25 mouse cellular contexts compared by ENCODE assay signal in the genomic region with DNA sequence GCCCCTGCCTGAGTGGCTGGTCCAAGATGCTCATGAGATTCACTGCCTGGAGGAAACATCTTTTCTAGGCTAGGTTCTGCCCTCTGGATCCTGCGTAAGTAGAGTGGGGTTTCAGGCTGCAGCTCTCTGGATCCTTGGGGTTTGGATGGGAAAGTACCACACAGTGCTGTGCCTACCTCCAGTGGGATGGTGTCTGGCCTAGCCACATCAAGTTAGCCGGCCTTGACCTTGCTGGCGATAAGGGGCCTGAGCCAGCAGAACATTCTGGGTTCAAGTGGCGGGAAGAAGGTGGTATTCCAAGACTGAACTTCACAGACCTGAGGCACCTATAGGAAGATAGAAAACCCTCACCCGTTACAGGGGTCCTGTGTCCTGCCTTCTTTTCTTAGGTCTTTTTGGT. TPM values are rescaled to one million over a fixed set of nuclear protein-coding genes. Genes with fewer than 3 reads are reported as not detected.
A peak's percentile ranks its signal among the peaks of the same experiment; 100 is the strongest.
DNase-seq lines count a peak whose midpoint lies in the region; ATAC-seq and TF ChIP-seq lines count a peak whose summit lies in the region.
"Had no signal": no experiment of that assay in that cellular context is flagged by ENCODE, and none has a peak within 500 bp of the region (broad histone marks: within the 10 kb centered on the region; RNA-seq: fewer than 3 reads in every experiment).

No protein-coding gene starts in this region.

- no peak for DNase-seq in forebrain, postnatal 0 days
- DNase-seq in midbrain, embryonic 14.5 days: no peak
- DNase-seq: adrenal gland, adult 2 months; cerebellum, postnatal 10 days; gastrocnemius, postnatal 14 days; heart, adult 18-20 months; heart, postnatal 14 days; kidney, adult 2 months; kidney, postnatal 10 days; liver, postnatal 0 days; thymus, postnatal 25 days had no signal

- TF ChIP-seq POLR2A in olfactory bulb, adult 2 months (IDR thresholded peaks at IDR 0.05; ENCODE audit: insufficient read depth, low read depth, low read length): no peak

- no peak overlapping the region for H3K4me3 ChIP-seq in forebrain, embryonic 13.5 days
- no peak overlapping the region for H3K4me3 ChIP-seq in forebrain, postnatal 0 days (ENCODE audit: low read depth, low read length)
- no peak overlapping the region for H3K4me3 ChIP-seq in intestine, embryonic 15.5 days (replicated peaks)
- H3K4me3 ChIP-seq in intestine, postnatal 0 days (ENCODE audit: low read depth, low read length): no peak overlapping the region
- H3K4me3 ChIP-seq in midbrain, embryonic 14.5 days (replicated peaks; ENCODE audit: low read depth, low read length): no peak overlapping the region
- H3K4me3 ChIP-seq in midbrain, embryonic 16.5 days (ENCODE audit: low read depth, low read length): no peak overlapping the region
- no peak overlapping the region for H3K4me3 ChIP-seq in olfactory bulb, adult 2 months (ENCODE audit: insufficient read depth, low read depth, low read length)
- H3K4me3 ChIP-seq in kidney, embryonic 15.5 days (replicated peaks): no peak overlapping the region
- H3K4me3 ChIP-seq: embryonic facial prominence, embryonic 12.5 days; heart, embryonic 13.5 days; limb, embryonic 12.5 days; stomach, embryonic 15.5 days had no signal

- H3K9ac ChIP-seq in forebrain, embryonic 13.5 days: no peak overlapping the region; the same call in 1 of the 2 replicates
- H3K9ac ChIP-seq in forebrain, postnatal 0 days: no peak overlapping the region
- H3K9ac ChIP-seq in intestine, embryonic 15.5 days: no peak overlapping the region
- H3K9ac ChIP-seq in intestine, postnatal 0 days (ENCODE audit: low read depth, low read length): no peak overlapping the region
- H3K9ac ChIP-seq in midbrain, embryonic 14.5 days (replicated peaks; ENCODE audit: low read length): no peak overlapping the region
- H3K9ac ChIP-seq in midbrain, embryonic 16.5 days (ENCODE audit: low read depth, low read length): no peak overlapping the region
- H3K9ac ChIP-seq in kidney, embryonic 15.5 days: no peak overlapping the region
- H3K9ac ChIP-seq: embryonic facial prominence, embryonic 12.5 days; limb, embryonic 12.5 days; liver, postnatal 0 days; stomach, embryonic 15.5 days had no signal

- no peak for TF ChIP-seq CTCF in forebrain, postnatal 0 days (IDR thresholded peaks at IDR 0.05; ENCODE audit: low read depth)
- no peak for TF ChIP-seq CTCF in intestine, postnatal 0 days (IDR thresholded peaks at IDR 0.05; ENCODE audit: low read depth)
- no peak for TF ChIP-seq CTCF in olfactory bulb, adult 2 months (IDR thresholded peaks at IDR 0.05; ENCODE audit: insufficient read depth, low read depth, low read length)

- peak overlapping the region; percentile 37 for H3K27ac ChIP-seq in forebrain, embryonic 13.5 days
- H3K27ac ChIP-seq in forebrain, postnatal 0 days (ENCODE audit: low read depth, low read length): no peak overlapping the region
- H3K27ac ChIP-seq in intestine, embryonic 15.5 days: 0 out of 2 replicates have a peak overlapping the region, but pooled peaks have one; percentile 14
- no peak overlapping the region for H3K27ac ChIP-seq in intestine, postnatal 0 days (ENCODE audit: low read depth, low read length)
- H3K27ac ChIP-seq in midbrain, embryonic 14.5 days (replicated peaks; ENCODE audit: low read depth, low read length): 0 out of 2 replicates have a peak overlapping the region, but pooled peaks have one; percentile 5
- no peak overlapping the region; the same call in 1 of the 2 replicates for H3K27ac ChIP-seq in midbrain, embryonic 16.5 days (ENCODE audit: low read length)
- H3K27ac ChIP-seq in olfactory bulb, adult 2 months (ENCODE audit: insufficient read depth, low read depth, low read length): peak overlapping the region; percentile 3; the same call in 1 of the 2 replicates
- no peak overlapping the region for H3K27ac ChIP-seq in kidney, embryonic 15.5 days
- H3K27ac ChIP-seq: heart, embryonic 13.5 days; limb, embryonic 12.5 days; stomach, embryonic 15.5 days had no signal

- H3K9me3 ChIP-seq in forebrain, embryonic 13.5 days (replicated peaks): no peaks in the 10 kb centered on the region
- H3K9me3 ChIP-seq in forebrain, postnatal 0 days (ENCODE audit: low read length): no peaks in the 10 kb centered on the region
- no peaks in the 10 kb centered on the region for H3K9me3 ChIP-seq in intestine, embryonic 15.5 days
- H3K9me3 ChIP-seq in intestine, postnatal 0 days (ENCODE audit: control insufficient read depth): no peaks in the 10 kb centered on the region
- no peaks in the 10 kb centered on the region for H3K9me3 ChIP-seq in midbrain, embryonic 14.5 days (ENCODE audit: control insufficient read depth, low read length)
- H3K9me3 ChIP-seq in midbrain, embryonic 16.5 days (replicated peaks; ENCODE audit: control insufficient read depth, low read length, poor library complexity, severe bottlenecking): no peaks in the 10 kb centered on the region
- no peaks in the 10 kb centered on the region for H3K9me3 ChIP-seq in kidney, embryonic 15.5 days (replicated peaks)
- H3K9me3 ChIP-seq: embryonic facial prominence, embryonic 12.5 days; heart, embryonic 13.5 days; limb, embryonic 12.5 days; stomach, embryonic 15.5 days had no signal

- ATAC-seq in forebrain, embryonic 13.5 days: no peak
- ATAC-seq in forebrain, postnatal 0 days: no peak
- ATAC-seq in intestine, embryonic 15.5 days: no peak
- ATAC-seq in intestine, postnatal 0 days: no peak
- ATAC-seq in midbrain, embryonic 14.5 days (ENCODE audit: low FRiP score, low TSS enrichment): no peak
- no peak for ATAC-seq in midbrain, embryonic 16.5 days
- ATAC-seq in kidney, embryonic 15.5 days (replicated peaks; ENCODE audit: low FRiP score): no peak
- ATAC-seq: forebrain, embryonic 14.5 days; lung, postnatal 0 days had no signal

- H3K4me2 ChIP-seq in forebrain, embryonic 13.5 days: no peak overlapping the region
- H3K4me2 ChIP-seq in forebrain, postnatal 0 days (ENCODE audit: low read depth): no peak overlapping the region
- no peak overlapping the region for H3K4me2 ChIP-seq in intestine, embryonic 15.5 days (replicated peaks)
- H3K4me2 ChIP-seq in intestine, postnatal 0 days (replicated peaks; ENCODE audit: low read depth): no peak overlapping the region
- H3K4me2 ChIP-seq in midbrain, embryonic 14.5 days (ENCODE audit: low read length): no peak overlapping the region
- H3K4me2 ChIP-seq in midbrain, embryonic 16.5 days (ENCODE audit: low read length): no peak overlapping the region
- no peak overlapping the region for H3K4me2 ChIP-seq in kidney, embryonic 15.5 days
- H3K4me2 ChIP-seq: embryonic facial prominence, embryonic 12.5 days; heart, embryonic 13.5 days; liver, embryonic 11.5 days; stomach, embryonic 15.5 days had no signal

- peaks cover 27% of the 10 kb centered on the region for H3K4me1 ChIP-seq in forebrain, embryonic 13.5 days
- peaks cover 13% of the 10 kb centered on the region for H3K4me1 ChIP-seq in forebrain, postnatal 0 days (ENCODE audit: insufficient read depth)
- H3K4me1 ChIP-seq in intestine, embryonic 15.5 days (replicated peaks): peaks cover 49% of the 10 kb centered on the region
- peaks cover 2% of the 10 kb centered on the region for H3K4me1 ChIP-seq in intestine, postnatal 0 days (replicated peaks; ENCODE audit: control insufficient read depth, insufficient read depth, low read length)
- peaks cover 20% of the 10 kb centered on the region for H3K4me1 ChIP-seq in midbrain, embryonic 14.5 days (ENCODE audit: control insufficient read depth, insufficient read depth, low read length)
- H3K4me1 ChIP-seq in midbrain, embryonic 16.5 days (ENCODE audit: control insufficient read depth, insufficient read depth, low read length): peaks cover 22% of the 10 kb centered on the region
- peaks cover 27% of the 10 kb centered on the region for H3K4me1 ChIP-seq in olfactory bulb, adult 2 months (ENCODE audit: control insufficient read depth, insufficient read depth, low read length)
- H3K4me1 ChIP-seq in kidney, embryonic 15.5 days: peaks cover 65% of the 10 kb centered on the region

- peaks cover 48% of the 10 kb centered on the region for H3K36me3 ChIP-seq in forebrain, embryonic 13.5 days (ENCODE audit: poor library complexity, severe bottlenecking)
- peaks cover 20% of the 10 kb centered on the region; the same call in 1 of the 2 replicates for H3K36me3 ChIP-seq in forebrain, postnatal 0 days (ENCODE audit: insufficient read depth)
- no peaks in the 10 kb centered on the region for H3K36me3 ChIP-seq in intestine, embryonic 15.5 days
- H3K36me3 ChIP-seq in intestine, postnatal 0 days (ENCODE audit: control insufficient read depth, insufficient read depth): 0 out of 2 replicates have a peak, but pooled peaks cover 10% of the 10 kb centered on the region
- peaks cover 48% of the 10 kb centered on the region for H3K36me3 ChIP-seq in midbrain, embryonic 14.5 days (ENCODE audit: control insufficient read depth, insufficient read depth, low read length)
- H3K36me3 ChIP-seq in midbrain, embryonic 16.5 days (ENCODE audit: control insufficient read depth, insufficient read depth, low read length): no peaks in the 10 kb centered on the region
- H3K36me3 ChIP-seq in kidney, embryonic 15.5 days: peaks cover 2% of the 10 kb centered on the region; the same call in 1 of the 2 replicates
- H3K36me3 ChIP-seq: embryonic facial prominence, embryonic 12.5 days; stomach, embryonic 15.5 days had no signal

- no peaks in the 10 kb centered on the region for H3K27me3 ChIP-seq in forebrain, embryonic 13.5 days
- H3K27me3 ChIP-seq in forebrain, postnatal 0 days (ENCODE audit: insufficient read depth, low read length): no peaks in the 10 kb centered on the region
- H3K27me3 ChIP-seq in intestine, embryonic 15.5 days (replicated peaks): no peaks in the 10 kb centered on the region
- no peaks in the 10 kb centered on the region for H3K27me3 ChIP-seq in intestine, postnatal 0 days (replicated peaks; ENCODE audit: control insufficient read depth, insufficient read depth, low read length)
- no peaks in the 10 kb centered on the region for H3K27me3 ChIP-seq in midbrain, embryonic 14.5 days (ENCODE audit: control insufficient read depth, insufficient read depth, low read length)
- H3K27me3 ChIP-seq in midbrain, embryonic 16.5 days (ENCODE audit: control insufficient read depth, insufficient read depth, low read depth, low read length): no peaks in the 10 kb centered on the region
- H3K27me3 ChIP-seq in kidney, embryonic 15.5 days: peaks cover 28% of the 10 kb centered on the region

- 90% methylated on average over 5 of the region's 5 CpGs for WGBS in forebrain, embryonic 13.5 days
- 93% methylated on average over 5 of the region's 5 CpGs for WGBS in forebrain, postnatal 0 days
- 85% methylated on average over 5 of the region's 5 CpGs for WGBS in intestine, embryonic 15.5 days
- 91% methylated on average over 5 of the region's 5 CpGs for WGBS in intestine, postnatal 0 days
- 91% methylated on average over 5 of the region's 5 CpGs for WGBS in midbrain, embryonic 14.5 days
- WGBS in midbrain, embryonic 16.5 days: 94% methylated on average over 5 of the region's 5 CpGs
- WGBS in olfactory bulb, adult 2 months: 81% methylated on average over 5 of the region's 5 CpGs
- WGBS in kidney, embryonic 15.5 days: 90% methylated on average over 5 of the region's 5 CpGs

RNA-seq across cellular contexts. Expression of a gene that starts 4.7 kb away (rescaled TPM):
- polyA plus RNA-seq in forebrain, embryonic 13.5 days (2015; fragmentation: Nextera tagmentation; extraction: Ambion mirVana): 2,311 and 2,462 TPM in 2 replicates
- 1,430 and 1,456 TPM in 2 replicates for total RNA-seq in forebrain, postnatal 0 days (2014; rRNA removed)
- polyA plus RNA-seq in forebrain, postnatal 0 days (2015; fragmentation: Nextera tagmentation; extraction: Ambion mirVana): 1,561 and 1,650 TPM in 2 replicates
- 765 and 774 TPM in 2 replicates for polyA plus RNA-seq in intestine, embryonic 15.5 days (2015; fragmentation: Nextera tagmentation; extraction: Ambion mirVana)
- polyA plus RNA-seq in intestine, postnatal 0 days (2015; fragmentation: Nextera tagmentation; extraction: Ambion mirVana): 628 and 645 TPM in 2 replicates
- polyA plus RNA-seq in midbrain, embryonic 14.5 days (2014; fragmentation: Nextera tagmentation; extraction: Ambion mirVana): 1,414 and 1,526 TPM in 2 replicates
- polyA plus RNA-seq in midbrain, embryonic 16.5 days (2015; fragmentation: Nextera tagmentation; extraction: Ambion mirVana): 1,397 and 1,482 TPM in 2 replicates
- polyA plus RNA-seq in olfactory bulb, adult 2 months (2012; ENCODE audit: insufficient read depth, insufficient read length, low replicate concordance, missing spikeins): 210 and 316 TPM in 2 replicates
- polyA plus RNA-seq in kidney, embryonic 15.5 days (2015; fragmentation: Nextera tagmentation; extraction: Ambion mirVana): 126 and 154 TPM in 2 replicates
- total RNA-seq: MEL had no signal

RNA-seq across cellular contexts. Expression of a gene that starts 10.5 kb away (rescaled TPM):
- 10.7 and 12.2 TPM in 2 replicates for polyA plus RNA-seq in forebrain, embryonic 13.5 days (2015; fragmentation: Nextera tagmentation; extraction: Ambion mirVana)
- 15.9 and 19.6 TPM in 2 replicates for total RNA-seq in forebrain, postnatal 0 days (2014; rRNA removed)
- polyA plus RNA-seq in forebrain, postnatal 0 days (2015; fragmentation: Nextera tagmentation; extraction: Ambion mirVana): 8.8 and 10.9 TPM in 2 replicates
- polyA plus RNA-seq in intestine, embryonic 15.5 days (2015; fragmentation: Nextera tagmentation; extraction: Ambion mirVana): 12.6 and 16.4 TPM in 2 replicates
- polyA plus RNA-seq in intestine, postnatal 0 days (2015; fragmentation: Nextera tagmentation; extraction: Ambion mirVana): 5.6 TPM in 2 replicates
- 7.0 and 8.0 TPM in 2 replicates for polyA plus RNA-seq in midbrain, embryonic 14.5 days (2014; fragmentation: Nextera tagmentation; extraction: Ambion mirVana)
- polyA plus RNA-seq in midbrain, embryonic 16.5 days (2015; fragmentation: Nextera tagmentation; extraction: Ambion mirVana): 9.8 and 10.4 TPM in 2 replicates
- polyA plus RNA-seq in olfactory bulb, adult 2 months (2012; ENCODE audit: insufficient read depth, insufficient read length, low replicate concordance, missing spikeins): not detected in 2 replicates
- polyA plus RNA-seq in kidney, embryonic 15.5 days (2015; fragmentation: Nextera tagmentation; extraction: Ambion mirVana): 10.7 and 12.8 TPM in 2 replicates

RNA-seq across cellular contexts. Expression of a gene that starts 45.6 kb away (rescaled TPM):
- 62.1 and 62.8 TPM in 2 replicates for polyA plus RNA-seq in forebrain, embryonic 13.5 days (2015; fragmentation: Nextera tagmentation; extraction: Ambion mirVana)
- total RNA-seq in forebrain, postnatal 0 days (2014; rRNA removed): 50.6 and 54.2 TPM in 2 replicates
- 60.7 and 71.2 TPM in 2 replicates for polyA plus RNA-seq in forebrain, postnatal 0 days (2015; fragmentation: Nextera tagmentation; extraction: Ambion mirVana)
- polyA plus RNA-seq in intestine, embryonic 15.5 days (2015; fragmentation: Nextera tagmentation; extraction: Ambion mirVana): 46.7 and 48.7 TPM in 2 replicates
- 29.6 and 32.1 TPM in 2 replicates for polyA plus RNA-seq in intestine, postnatal 0 days (2015; fragmentation: Nextera tagmentation; extraction: Ambion mirVana)
- 67.3 and 72.9 TPM in 2 replicates for polyA plus RNA-seq in midbrain, embryonic 14.5 days (2014; fragmentation: Nextera tagmentation; extraction: Ambion mirVana)
- polyA plus RNA-seq in midbrain, embryonic 16.5 days (2015; fragmentation: Nextera tagmentation; extraction: Ambion mirVana): 70.4 and 71.8 TPM in 2 replicates
- polyA plus RNA-seq in olfactory bulb, adult 2 months (2012; ENCODE audit: insufficient read depth, insufficient read length, low replicate concordance, missing spikeins): not detected in 2 replicates
- polyA plus RNA-seq in kidney, embryonic 15.5 days (2015; fragmentation: Nextera tagmentation; extraction: Ambion mirVana): 51.4 and 53.6 TPM in 2 replicates

RNA-seq across cellular contexts. Expression of a gene that starts 45.6 kb away (rescaled TPM):
- polyA plus RNA-seq in forebrain, embryonic 13.5 days (2015; fragmentation: Nextera tagmentation; extraction: Ambion mirVana): 52.6 and 56.2 TPM in 2 replicates
- total RNA-seq in forebrain, postnatal 0 days (2014; rRNA removed): 27.8 and 30.1 TPM in 2 replicates
- polyA plus RNA-seq in forebrain, postnatal 0 days (2015; fragmentation: Nextera tagmentation; extraction: Ambion mirVana): 52.7 and 59.8 TPM in 2 replicates
- polyA plus RNA-seq in intestine, embryonic 15.5 days (2015; fragmentation: Nextera tagmentation; extraction: Ambion mirVana): 50.1 and 51.8 TPM in 2 replicates
- polyA plus RNA-seq in intestine, postnatal 0 days (2015; fragmentation: Nextera tagmentation; extraction: Ambion mirVana): 42.6 and 44.8 TPM in 2 replicates
- 57.6 and 66.0 TPM in 2 replicates for polyA plus RNA-seq in midbrain, embryonic 14.5 days (2014; fragmentation: Nextera tagmentation; extraction: Ambion mirVana)
- polyA plus RNA-seq in midbrain, embryonic 16.5 days (2015; fragmentation: Nextera tagmentation; extraction: Ambion mirVana): 52.3 and 56.8 TPM in 2 replicates
- polyA plus RNA-seq in olfactory bulb, adult 2 months (2012; ENCODE audit: insufficient read depth, insufficient read length, low replicate concordance, missing spikeins): not detected in 2 replicates
- 53.5 and 57.4 TPM in 2 replicates for polyA plus RNA-seq in kidney, embryonic 15.5 days (2015; fragmentation: Nextera tagmentation; extraction: Ambion mirVana)

Comparison
In these comparisons a context has a peak if more than half of its experiments do, and no peak if none do; other contexts are left out.
1. H3K27ac ChIP-seq: peak in forebrain, embryonic 13.5 days (single experiment), intestine, embryonic 15.5 days (single experiment), midbrain, embryonic 14.5 days (single experiment) and olfactory bulb, adult 2 months (single experiment); none in forebrain, postnatal 0 days (single experiment), intestine, postnatal 0 days (single experiment), midbrain, embryonic 16.5 days (single experiment) and kidney, embryonic 15.5 days (single experiment).